Mouse (Mus musculus) heart, postnatal 10 days (tissue): Measurements from ENCODE around the gene Ghrh. TPM values are rescaled to one million over a fixed set of nuclear protein-coding genes. Genes with fewer than 3 reads are reported as not detected.

Source experiments
- DNase-seq, 2 experiments: peaks; one replicate each; pipeline ENCODE4 v3.0.0; 2021
- intact Hi-C: fragments of 180-260 bp; cut with DNase I; formaldehyde crosslinking; loops from one replicate; pipeline ENCODE4 v1.15.1; 2025
- total RNA-seq, 2 experiments: library from RNA; stranded (reverse); gene quantifications; 2 replicates each; pipeline ENCODE4 v1.2.3; 2021

Ghrh gene
- total RNA-seq, 2 experiments from 2014 or later: not detected

- intact Hi-C loops: no loop called here
Measured at GRCm38 (mm10) chr2:157353183-157353582, 5.9 kb upstream of the Ghrh start.

DNA sequence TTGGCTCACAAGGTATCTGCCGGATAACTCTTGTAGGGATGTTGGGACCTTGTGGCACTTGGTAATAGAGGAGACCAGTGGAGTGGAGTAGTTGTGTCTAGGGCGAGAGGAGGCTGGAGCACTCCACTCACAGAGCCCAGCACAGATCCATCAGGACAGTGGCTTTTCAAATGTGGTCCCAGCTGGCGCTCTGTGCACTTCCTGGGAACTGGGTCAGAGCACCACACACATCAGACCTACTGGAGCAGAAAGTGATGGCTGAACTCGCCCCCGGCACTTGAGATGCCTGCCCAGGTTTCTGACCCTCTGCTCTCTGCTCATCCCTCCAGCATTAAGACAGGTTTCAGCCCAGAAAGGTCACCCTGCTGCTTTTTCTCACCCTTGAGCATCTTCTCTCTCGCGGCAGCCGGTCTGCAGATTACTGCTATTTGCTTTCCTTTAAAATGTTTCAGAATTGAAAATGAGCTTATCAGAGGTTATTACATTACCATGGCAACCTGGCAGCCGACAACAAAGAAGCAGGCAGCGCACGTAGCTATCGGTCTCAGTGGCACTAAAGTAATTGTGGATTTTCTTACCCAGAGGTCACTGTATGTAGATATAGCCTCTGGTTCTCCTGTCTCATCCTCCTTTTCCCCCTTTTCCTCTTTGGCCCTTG, 1.9 kb upstream of the Ghrh start:
- intact Hi-C loops: no loop called here
- no peak for DNase-seq

More at GRCm38 (mm10) chr2:157353183-157353582, 5.9 kb upstream of the Ghrh start:
- no peak for DNase-seq

- no peak for DNase-seq
- intact Hi-C loops: no loop called here
Measured at GRCm38 (mm10) chr2:157343337-157343736, 4.0 kb downstream of the Ghrh start.

GRCm38 (mm10) chr2:157342328-157342926, 4.9 kb downstream of the Ghrh start:
- DNase-seq: no peak
- intact Hi-C loops: no loop called here

- DNase-seq: peak; percentile 75 to 82
- intact Hi-C loops: loop anchor here (1.0 kb wide), 2 partner anchors 116 to 230 kb away; partner anchors contain the start of gene Blcap
Measured at GRCm38 (mm10) chr2:157341554-157342270, 5.6 kb downstream of the Ghrh start.

DNA sequence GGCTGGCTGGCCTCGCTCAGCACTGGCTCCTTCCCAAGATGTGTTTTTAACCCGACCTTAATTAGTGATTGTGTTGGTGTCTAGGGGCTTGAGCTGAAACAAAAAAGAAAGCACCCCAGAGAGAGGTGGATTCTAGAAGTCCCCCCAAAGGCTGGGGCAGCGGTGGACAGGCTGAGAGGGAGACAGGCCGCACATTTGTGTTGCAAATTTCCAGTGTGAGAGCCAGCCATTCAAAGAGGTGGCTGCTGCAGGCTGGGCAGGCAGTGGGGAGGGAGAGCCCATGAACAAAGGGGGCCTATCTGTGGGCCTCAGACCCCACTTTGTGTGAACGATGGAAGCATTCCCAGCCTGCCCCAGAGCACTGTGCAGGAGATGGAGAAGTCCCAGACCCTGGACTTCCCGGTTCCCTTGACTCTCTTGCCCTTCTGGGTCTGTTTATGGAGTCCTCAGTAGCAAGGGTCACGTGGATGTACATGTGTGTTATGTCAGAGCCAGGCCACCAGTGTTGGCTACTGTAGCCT, 7.0 kb downstream of the Ghrh start:
- DNase-seq: peak; percentile 20
- intact Hi-C loops: no loop called here

- intact Hi-C loops: loop anchor here (5.0 kb wide), 1 partner anchor 47 kb away; no protein-coding TSS in a partner anchor
- no peak for DNase-seq
Measured at GRCm38 (mm10) chr2:157339532-157339931, 7.8 kb downstream of the Ghrh start.

GRCm38 (mm10) chr2:157338663-157339062, 8.6 kb downstream of the Ghrh start:
- DNase-seq: peak; percentile 59 to 73
- intact Hi-C loops: loop anchor here (5.0 kb wide), 1 partner anchor 46 kb away; no protein-coding TSS in a partner anchor

GRCm38 (mm10) chr2:157332059-157332458, 15.2 kb downstream of the Ghrh start:
- no peak for DNase-seq
- intact Hi-C loops: no loop called here

GRCm38 (mm10) chr2:157328570-157328969, 18.7 kb downstream of the Ghrh start:
- no peak for DNase-seq
- intact Hi-C loops: no loop called here

GRCm38 (mm10) chr2:157328106-157328505, 19.2 kb downstream of the Ghrh start:
- intact Hi-C loops: no loop called here

GRCm38 (mm10) chr2:157325238-157325637, 22.1 kb downstream of the Ghrh start:
- peak; percentile 31 to 34 for DNase-seq
- intact Hi-C loops: no loop called here

More at GRCm38 (mm10) chr2:157328106-157328505, 19.2 kb downstream of the Ghrh start:
- no peak for DNase-seq

DNA sequence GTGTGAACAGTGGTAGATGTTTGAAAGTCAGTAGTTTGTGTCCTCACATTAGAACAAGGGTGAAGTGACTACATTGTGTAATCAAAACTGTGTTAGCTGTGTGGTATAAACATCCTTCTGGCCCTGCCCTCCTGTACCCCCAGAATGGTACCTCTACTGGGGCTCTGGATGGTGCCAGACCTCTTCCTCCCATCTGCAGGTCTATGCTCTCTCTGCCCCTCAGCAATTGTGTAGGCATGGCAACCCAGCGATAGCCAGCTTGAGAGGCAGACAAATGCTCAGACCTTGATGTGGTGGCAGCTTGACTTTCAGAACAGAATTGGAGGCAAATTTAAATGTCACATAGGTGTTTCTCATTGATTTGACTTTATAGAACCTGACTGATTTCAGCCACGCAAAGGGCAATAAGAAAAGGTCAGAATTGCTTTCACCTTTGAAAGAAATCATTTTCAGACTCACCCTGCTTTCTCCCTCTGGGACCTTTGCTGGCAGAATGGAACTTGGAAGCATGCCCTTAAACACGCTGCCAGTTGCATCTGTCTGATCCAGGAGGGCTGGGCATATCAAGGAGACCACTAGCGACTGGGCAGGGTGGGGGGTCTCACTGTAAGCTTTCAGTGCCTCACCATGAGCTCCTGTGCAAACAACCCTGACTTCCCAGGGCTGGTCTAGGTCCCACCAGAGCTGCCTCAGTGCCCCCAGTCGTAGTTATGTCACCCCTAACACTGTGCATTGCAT, 25.1 kb downstream of the Ghrh start:
- no peak for DNase-seq
- intact Hi-C loops: no loop called here

- intact Hi-C loops: no loop called here
- DNase-seq: no peak
Measured at GRCm38 (mm10) chr2:157320886-157321285, 26.4 kb downstream of the Ghrh start.

DNA sequence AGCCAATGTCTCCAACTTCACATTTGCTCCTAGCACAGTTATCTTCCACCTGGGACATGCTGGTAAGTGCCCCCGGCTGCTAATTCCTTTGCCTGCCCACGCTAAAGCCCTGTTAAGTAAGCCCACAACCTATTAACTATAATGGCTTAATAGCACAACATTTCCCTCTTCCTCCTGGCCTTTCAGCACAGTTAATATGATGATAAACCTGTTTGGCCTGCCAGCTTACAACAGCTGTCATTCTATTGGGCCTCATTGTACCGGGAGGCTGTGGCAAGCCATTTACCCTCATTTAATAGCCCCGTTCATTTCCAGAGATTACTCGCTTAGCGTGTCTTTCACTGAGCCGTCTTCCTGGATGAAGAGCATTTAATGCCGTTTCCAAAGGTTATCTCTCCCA, 27.2 kb downstream of the Ghrh start:
- intact Hi-C loops: no loop called here
- no peak for DNase-seq

DNA sequence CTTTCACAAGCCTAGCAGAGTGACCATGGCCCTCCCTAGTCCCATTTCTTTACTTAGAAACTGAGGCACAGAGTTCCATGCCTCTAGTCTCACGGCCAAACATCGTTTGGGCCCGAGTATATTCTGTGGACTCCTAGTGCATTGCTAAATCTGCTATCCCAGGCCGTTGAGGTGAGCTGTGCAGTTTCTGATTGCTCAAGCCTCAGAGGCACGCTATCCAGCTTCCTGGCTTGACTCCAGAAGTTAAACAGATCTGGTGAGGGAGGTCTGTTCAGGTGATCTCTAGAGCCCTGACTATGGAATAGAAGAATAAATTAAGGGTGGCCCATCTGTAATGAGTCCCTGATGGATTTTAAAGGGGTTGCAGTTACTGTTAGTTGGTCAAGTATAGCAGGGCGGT, 30.1 kb downstream of the Ghrh start:
- intact Hi-C loops: no loop called here
- DNase-seq: no peak

DNA sequence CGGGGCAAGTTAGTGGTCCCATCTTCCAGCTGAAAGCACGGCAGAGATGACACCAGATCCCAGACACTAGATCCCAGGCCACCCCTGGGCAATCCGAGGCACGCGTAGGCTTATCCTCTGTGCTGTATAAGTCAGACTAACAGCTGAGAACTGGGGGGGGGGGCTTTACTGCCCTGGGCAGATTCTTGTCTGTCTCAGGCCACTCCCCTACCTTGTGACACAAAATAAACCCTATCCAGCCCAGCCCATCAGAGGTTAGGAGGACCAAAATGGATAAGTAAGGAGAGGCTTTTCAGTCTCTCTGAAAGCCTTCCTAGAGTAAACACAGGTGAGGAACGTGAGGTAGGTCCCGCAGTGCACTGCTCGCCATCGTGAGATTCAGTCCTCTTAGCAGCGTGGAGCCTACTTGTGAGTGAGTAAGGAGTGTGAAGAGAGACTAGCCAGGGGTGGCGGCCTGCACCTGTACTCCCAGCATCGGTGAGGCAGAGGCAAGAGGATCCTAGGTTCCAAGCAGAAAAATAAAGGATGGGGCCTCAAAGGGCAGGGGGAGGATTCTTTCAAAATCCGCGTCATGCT, 30.9 kb downstream of the Ghrh start:
- no peak for DNase-seq
- intact Hi-C loops: no loop called here

GRCm38 (mm10) chr2:157315486-157315885, 31.8 kb downstream of the Ghrh start:
- intact Hi-C loops: no loop called here
- no peak for DNase-seq

DNA sequence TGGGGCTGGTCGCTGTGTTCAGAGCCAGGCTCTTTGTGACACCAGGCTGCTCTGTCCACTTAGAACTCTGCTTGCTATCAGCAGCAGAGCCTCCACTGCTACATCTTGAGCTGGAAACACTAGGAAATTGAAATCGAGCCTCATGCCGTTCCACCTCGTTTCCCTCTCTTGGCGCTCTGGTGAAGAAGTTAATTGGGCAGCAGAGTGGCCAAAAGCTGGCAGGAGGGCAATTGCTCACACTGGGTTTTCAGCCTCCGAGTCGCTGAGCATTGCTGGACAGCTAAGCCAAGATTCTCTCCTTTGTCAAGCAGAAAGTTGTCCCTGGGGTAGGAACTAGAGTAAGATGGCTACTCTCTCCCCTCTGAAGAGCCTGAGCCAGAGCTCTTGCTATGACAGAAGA, 33.0 kb downstream of the Ghrh start:
- intact Hi-C loops: no loop called here
- no peak for DNase-seq

DNA sequence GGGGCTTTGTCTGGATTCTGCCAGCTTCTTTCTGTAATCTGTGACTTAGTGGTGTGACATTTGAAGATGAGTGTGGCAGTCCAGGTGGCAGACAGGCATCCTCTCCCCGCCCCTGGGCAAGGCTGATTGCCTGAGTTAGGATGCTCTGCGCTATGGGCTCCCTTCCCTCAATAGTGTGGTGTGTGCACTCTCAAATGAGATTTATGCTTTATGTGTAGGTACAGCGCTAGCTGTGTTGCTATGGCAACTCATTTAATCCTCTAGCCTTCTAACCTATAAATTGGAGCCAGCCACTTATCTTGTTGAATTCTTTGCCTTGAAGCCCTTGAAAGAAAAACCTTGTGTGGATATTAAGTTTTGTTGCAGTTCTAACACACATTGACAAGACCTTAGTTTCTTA, 33.6 kb downstream of the Ghrh start:
- DNase-seq: no peak
- intact Hi-C loops: no loop called here
